Mouse (Mus musculus) bone marrow macrophage, adult 2 months (primary cell): ENCODE measurements around the gene Gm11562.

ENCODE experiments used
- CTCF ChIP-seq: IDR thresholded peaks from 2 replicates; pipeline ENCODE4 v1.5.1; 2012; ENCODE audit warnings: low read depth, mild to moderate bottlenecking, low read length, moderate library complexity
- POLR2A ChIP-seq: IDR thresholded peaks from 2 replicates; pipeline ENCODE4 v1.6.1; 2012; ENCODE audit warnings: mild to moderate bottlenecking, low read depth, low read length, borderline replicate concordance

- TF ChIP-seq POLR2A (no peak), CTCF (no peak)
Observed at GRCm38 (mm10) chr11:99580636-99581035, 39.6 kb downstream of the Gm11562 start, which contains the start of gene Krtap1-5.
